Mouse (Mus musculus) neural tube, embryonic 14.5 days (tissue): ENCODE measurements around the gene Eng. TPM values are rescaled to one million over a fixed set of nuclear protein-coding genes. Genes with fewer than 3 reads are reported as not detected.
A peak's percentile ranks its signal among the peaks of the same experiment; 100 is the strongest.

Experiments used
- ATAC-seq: fragments of 200-750 bp; cut with Nextera tagmentation; 2 replicates; pipeline ENCODE4 v1.8.0; 2017; ENCODE audit warnings: low read depth, mild to moderate bottlenecking, moderate TSS enrichment, moderate library complexity
- H3K27ac ChIP-seq: fragments of 300-500 bp; sonication (generic); 2 replicates; pipeline ENCODE4 v1.5.1; 2014; ENCODE audit warnings: low read depth, mild to moderate bottlenecking, control low read depth, low read length, moderate library complexity, mixed read lengths
- H3K27me3 ChIP-seq: fragments of 300-500 bp; sonication (generic); 2 replicates; pipeline ENCODE4 v1.6.1; 2014; ENCODE audit warnings: low read length; ENCODE audit not compliant: control insufficient read depth, insufficient read depth
- H3K36me3 ChIP-seq: fragments of 300-500 bp; sonication (generic); 2 replicates; pipeline ENCODE4 v1.6.1; 2014; ENCODE audit warnings: low read length, mixed read lengths; ENCODE audit not compliant: control insufficient read depth, insufficient read depth
- H3K4me1 ChIP-seq: fragments of 300-500 bp; sonication (generic); 2 replicates; pipeline ENCODE4 v1.6.1; 2014; ENCODE audit warnings: low read length; ENCODE audit not compliant: control insufficient read depth, insufficient read depth
- H3K4me2 ChIP-seq: fragments of 300-500 bp; sonication (generic); 2 replicates; pipeline ENCODE4 v1.6.1; 2014; ENCODE audit warnings: mild to moderate bottlenecking, low read depth, low read length, control low read depth
- H3K4me3 ChIP-seq: fragments of 300-500 bp; sonication (generic); 2 replicates; pipeline ENCODE4 v1.5.1; 2014; ENCODE audit warnings: low read depth, low read length, control low read depth, mixed read lengths
- H3K9ac ChIP-seq: fragments of 300-500 bp; sonication (generic); replicated peaks from 2 replicates; pipeline ENCODE4 v1.6.1; 2014; ENCODE audit warnings: low read depth, mild to moderate bottlenecking, control low read depth, low read length, mixed read lengths
- H3K9me3 ChIP-seq: fragments of 300-500 bp; sonication (generic); 2 replicates; pipeline ENCODE4 v1.6.1; 2016; ENCODE audit warnings: low read length; ENCODE audit not compliant: control insufficient read depth
- WGBS: fragments of 180-500 bp; shearing (Covaris S2); extraction: QIAGEN DNeasy Blood & Tissue Kit; methylation state at CpG from one replicate; pipeline ENCODE4 v1.1.7; 2014; 5-methylcytosine and 5-hydroxymethylcytosine counted together
- polyA plus RNA-seq: library from polyadenylated mRNA; unstranded; fragments of >200 nt; fragmentation: Nextera tagmentation; extraction: Ambion mirVana; gene quantifications from 2 replicates; pipeline ENCODE4 v1.2.1, GENCODE M21; 2014

The Eng gene
- polyA plus RNA-seq, 1 experiment from 2014 or later = 13.0 TPM

DNA sequence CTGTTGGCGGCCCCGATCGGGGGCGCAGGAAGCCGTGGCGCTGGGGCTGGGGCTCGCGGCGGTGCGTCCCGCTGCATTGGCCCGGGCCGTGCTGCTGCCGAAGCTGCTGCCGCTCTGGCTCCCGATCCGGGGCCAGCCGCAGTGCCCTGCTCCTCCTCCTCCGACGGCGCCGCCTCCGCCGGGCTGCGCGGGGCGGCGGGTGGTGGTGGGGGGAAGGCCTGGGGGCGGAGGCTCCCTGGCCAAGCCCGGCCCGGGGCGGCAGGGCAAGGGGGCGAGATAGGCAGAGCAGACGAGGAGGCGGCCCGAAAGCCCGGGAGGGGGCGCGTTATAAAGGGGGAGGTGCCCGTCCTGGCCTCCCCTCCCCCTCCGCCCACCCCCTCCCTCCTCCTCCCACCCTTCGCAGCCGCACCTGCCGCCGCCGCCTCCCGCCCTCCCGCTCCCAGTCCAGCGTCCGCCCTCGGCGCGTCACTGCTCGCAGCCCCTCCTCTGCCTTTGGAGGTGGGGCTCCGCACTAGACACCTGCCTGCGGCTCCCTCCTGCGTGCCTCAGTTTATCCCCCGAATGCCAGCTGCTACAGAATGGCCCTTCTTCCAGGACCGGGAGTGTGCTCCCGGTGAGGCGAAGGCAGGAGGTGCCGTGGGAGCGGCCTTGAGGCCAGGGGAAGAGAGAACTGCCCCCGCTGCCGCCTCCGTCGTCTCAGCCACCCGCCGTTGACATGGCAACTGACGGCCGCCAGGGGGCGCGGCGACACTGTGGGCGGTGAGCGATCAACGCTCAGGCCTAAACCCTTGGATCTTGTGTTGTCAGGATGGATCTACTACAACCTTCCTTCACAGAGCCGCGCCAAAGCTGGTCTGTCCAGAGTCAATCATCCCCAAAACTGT is 66.8 kb downstream of the Eng start, which contains the start of gene Cdk9:
Cdk9 (minus strand) TSS at position 143 of the 884 bp plus-strand sequence.
- Histone ChIP-seq H3K36me3 (peaks cover 12% of the 10 kb centered on the region), H3K9ac (peak within 1 kb of the TSS; percentile 97), H3K4me2 (peak within 1 kb of the TSS; percentile 90), H3K27me3 (no peaks in the 10 kb centered on the region), H3K9me3 (no peaks in the 10 kb centered on the region), H3K4me1 (peaks cover 18% of the 10 kb centered on the region), H3K4me3 (peak within 1 kb of the TSS; percentile 84), H3K27ac (peak within 1 kb of the TSS; percentile 100)
- ATAC-seq = peak; percentile 87
- WGBS = under 1% methylated on average over 47 of the region's 79 CpGs

DNA sequence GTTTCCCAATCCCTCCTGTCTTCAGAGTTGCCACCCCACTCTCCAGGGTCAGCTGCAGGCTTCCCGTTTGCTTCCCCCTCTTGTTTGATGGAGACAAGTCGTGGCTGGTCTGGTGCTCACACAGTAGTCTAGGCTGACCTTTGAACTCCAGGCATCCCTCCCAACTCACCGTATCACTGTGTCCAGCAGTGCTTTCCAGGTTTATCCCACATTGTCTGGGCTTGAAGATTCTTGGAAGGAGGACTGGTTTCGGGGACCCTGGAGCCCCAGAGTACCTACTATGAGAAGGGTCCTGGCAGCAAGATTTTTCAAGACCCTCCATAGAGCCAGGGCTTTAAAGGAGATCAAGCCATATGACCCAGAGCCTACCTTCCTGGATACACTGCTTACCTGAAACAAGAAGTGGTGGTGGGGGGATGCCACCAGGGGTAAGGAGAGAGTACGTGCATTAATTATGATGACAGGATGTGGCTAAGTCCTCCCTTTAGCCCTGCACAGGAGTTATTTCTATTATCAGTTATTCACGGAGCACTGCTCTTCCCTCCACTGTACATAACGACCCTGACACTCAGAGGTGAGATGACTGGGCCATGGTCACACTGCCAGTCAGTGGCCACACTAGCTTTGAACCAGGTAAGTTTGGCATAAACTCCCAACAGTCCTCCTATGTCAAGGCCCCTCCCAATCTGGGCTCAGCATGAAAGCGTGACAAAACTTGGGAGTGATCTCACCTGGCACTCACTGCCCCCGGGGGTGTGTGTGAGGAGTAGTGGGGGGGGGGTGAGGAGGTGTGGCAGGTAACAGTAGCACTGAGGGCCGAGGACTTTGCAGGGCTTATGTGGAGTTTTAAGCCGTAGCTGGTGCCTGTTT is 68.0 kb downstream of the Eng start:
- WGBS = 64% methylated on average over 11 of the region's 11 CpGs
- H3K9me3 ChIP-seq = no peaks in the 10 kb centered on the region
- H3K4me2 ChIP-seq = peak overlapping the region; percentile 32; the same call in 1 of the 2 replicates
- H3K4me1 ChIP-seq = peaks cover 18% of the 10 kb centered on the region
- ATAC-seq = no peak
- H3K9ac ChIP-seq = 0 out of 2 replicates have a peak overlapping the region, but pooled peaks have one; percentile 29
- no peaks in the 10 kb centered on the region for H3K27me3 ChIP-seq
- H3K36me3 ChIP-seq = peaks cover 10% of the 10 kb centered on the region
- H3K27ac ChIP-seq = peak overlapping the region; percentile 100
- H3K4me3 ChIP-seq = no peak overlapping the region

DNA sequence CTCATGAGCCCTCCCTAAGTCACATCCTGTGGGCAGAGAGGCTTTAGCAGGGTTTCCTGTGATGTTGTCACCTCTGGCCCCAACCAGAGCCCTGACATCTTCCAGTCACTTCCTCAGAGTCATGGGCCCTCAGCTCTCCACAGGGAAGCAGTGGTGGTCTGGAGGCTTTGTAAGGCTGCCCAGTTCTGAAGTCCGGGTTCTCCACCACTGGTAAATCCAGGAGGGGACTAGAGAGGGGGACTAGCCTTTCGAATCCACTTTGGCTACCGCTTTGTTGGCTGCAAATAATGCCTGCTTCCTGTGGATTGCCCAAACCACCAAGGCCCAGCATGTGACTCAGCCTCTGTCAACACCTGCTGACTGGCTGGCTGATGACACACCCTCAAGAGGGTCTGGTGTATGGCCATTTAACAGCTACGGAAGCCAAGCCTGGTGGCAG is 68.6 kb downstream of the Eng start:
- Histone ChIP-seq H3K4me2 (no peak overlapping the region), H3K36me3 (peaks cover 4% of the 10 kb centered on the region; the same call in 1 of the 2 replicates), H3K4me3 (no peak overlapping the region), H3K27me3 (no peaks in the 10 kb centered on the region), H3K4me1 (peaks cover 16% of the 10 kb centered on the region), H3K9me3 (no peaks in the 10 kb centered on the region), H3K27ac (no peak overlapping the region), H3K9ac (no peak overlapping the region)
- no peak for ATAC-seq
- WGBS = 64% methylated on average over 4 of the region's 4 CpGs

DNA sequence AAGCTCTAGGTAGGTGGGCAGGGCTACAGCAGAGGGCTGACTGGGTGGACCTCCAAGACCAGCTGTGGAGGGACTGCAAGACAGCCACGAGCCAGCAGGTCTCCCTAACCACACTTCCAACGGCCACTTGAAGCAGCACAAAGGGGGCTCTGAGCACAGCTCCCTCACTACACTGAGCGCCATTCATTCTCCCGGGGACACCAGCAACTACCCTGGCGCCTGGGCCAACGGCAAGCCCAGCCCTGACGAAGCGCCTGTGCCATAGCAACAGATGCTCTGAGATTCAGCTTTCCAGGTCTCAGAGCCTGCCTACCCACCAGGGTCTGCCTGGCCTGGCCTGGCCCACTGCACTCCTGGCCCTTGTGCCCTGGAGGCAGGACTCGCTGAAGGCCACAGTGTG is 72.4 kb downstream of the Eng start:
- H3K9me3 ChIP-seq = no peaks in the 10 kb centered on the region

GRCm38 (mm10) chr2:32720053-32720452 is 73.7 kb downstream of the Eng start:
- Histone ChIP-seq H3K4me3 (no peak overlapping the region), H3K4me1 (no peaks in the 10 kb centered on the region), H3K4me2 (no peak overlapping the region), H3K27me3 (no peaks in the 10 kb centered on the region), H3K36me3 (no peaks in the 10 kb centered on the region), H3K9ac (no peak overlapping the region), H3K27ac (no peak overlapping the region), H3K9me3 (no peaks in the 10 kb centered on the region)
- ATAC-seq = no peak
- 89% methylated on average over 3 of the region's 3 CpGs for WGBS

More for the DNA sequence above, 72.4 kb downstream of the Eng start:
- Histone ChIP-seq H3K4me2 (no peak overlapping the region), H3K4me1 (peaks cover 6% of the 10 kb centered on the region), H3K9ac (no peak overlapping the region), H3K4me3 (no peak overlapping the region), H3K27ac (no peak overlapping the region), H3K36me3 (no peaks in the 10 kb centered on the region), H3K27me3 (no peaks in the 10 kb centered on the region)
- 44% methylated on average over 9 of the region's 9 CpGs for WGBS
- ATAC-seq = peak; percentile 41; the same call in 1 of the 2 replicates

DNA sequence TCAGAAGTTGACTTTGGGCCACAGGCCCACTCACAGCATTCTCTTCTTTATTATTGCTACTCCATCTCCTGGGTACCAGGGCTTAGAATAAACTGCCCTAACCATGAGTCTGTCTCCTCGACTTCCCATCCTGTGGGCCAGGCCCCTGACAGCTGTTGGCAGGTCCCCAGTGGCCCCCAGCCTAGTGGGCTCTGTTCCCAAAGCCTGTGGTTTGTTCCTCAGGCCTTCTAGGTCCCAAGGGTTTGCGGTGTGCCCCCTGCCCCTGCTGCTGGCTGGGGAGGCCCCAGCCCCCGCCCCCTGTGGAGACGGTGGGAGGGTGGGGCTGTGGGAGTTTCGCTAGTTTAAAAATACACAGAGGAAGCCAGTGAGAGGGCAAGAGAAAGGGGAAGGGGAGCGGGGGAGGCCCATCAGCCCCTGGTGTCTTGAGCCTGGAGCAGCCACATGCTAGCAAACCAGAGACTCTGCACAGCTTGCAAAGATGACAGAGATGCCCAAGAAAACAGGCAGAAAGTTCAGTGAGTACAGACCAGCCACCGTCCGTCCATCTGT is 74.4 kb downstream of the Eng start, which contains the start of gene Sh2d3c:
Sh2d3c (plus strand) TSS at position 375 of the 549 bp plus-strand sequence.
- Histone ChIP-seq H3K27ac (no peak within 1 kb of the TSS), H3K4me1 (no peaks in the 10 kb centered on the region), H3K36me3 (no peaks in the 10 kb centered on the region), H3K4me2 (no peak within 1 kb of the TSS; the same call in 1 of the 2 replicates), H3K4me3 (no peak within 1 kb of the TSS), H3K9ac (no peak within 1 kb of the TSS), H3K27me3 (no peaks in the 10 kb centered on the region), H3K9me3 (no peaks in the 10 kb centered on the region)
- WGBS = 49% methylated on average over 8 of the region's 8 CpGs
- no peak for ATAC-seq

DNA sequence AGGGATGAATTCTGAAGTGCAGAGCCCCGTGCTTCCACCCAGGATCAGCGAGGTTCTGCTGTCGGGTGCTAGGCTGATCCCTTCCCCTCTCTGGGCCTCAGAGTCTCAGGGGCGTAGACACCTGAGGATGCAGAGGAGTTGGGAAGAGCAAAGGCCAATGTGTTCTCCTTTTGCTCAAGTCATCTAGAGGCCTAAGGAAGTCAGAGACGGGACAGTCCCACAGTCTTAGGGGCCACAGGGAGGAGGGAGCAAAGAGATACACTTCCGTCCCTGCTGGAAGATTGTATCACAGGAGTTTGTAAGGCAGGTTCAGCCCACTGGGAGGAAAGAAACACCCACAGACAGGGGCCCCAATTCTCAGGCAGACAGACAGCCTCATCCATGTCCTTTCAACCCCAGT is 75.7 kb downstream of the Eng start:
- Histone ChIP-seq H3K27ac (no peak overlapping the region), H3K36me3 (no peaks in the 10 kb centered on the region), H3K4me1 (peaks cover 1% of the 10 kb centered on the region; the same call in 1 of the 2 replicates), H3K4me2 (no peak overlapping the region), H3K4me3 (no peak overlapping the region), H3K9me3 (no peaks in the 10 kb centered on the region), H3K9ac (no peak overlapping the region), H3K27me3 (no peaks in the 10 kb centered on the region)
- ATAC-seq = no peak
- WGBS = 58% methylated on average over 6 of the region's 6 CpGs

GRCm38 (mm10) chr2:32722581-32722980 is 76.2 kb downstream of the Eng start:
- Histone ChIP-seq H3K9ac (no peak overlapping the region), H3K27ac (no peak overlapping the region), H3K4me1 (peaks cover 4% of the 10 kb centered on the region; the same call in 1 of the 2 replicates), H3K36me3 (no peaks in the 10 kb centered on the region), H3K9me3 (no peaks in the 10 kb centered on the region), H3K4me2 (no peak overlapping the region), H3K27me3 (no peaks in the 10 kb centered on the region), H3K4me3 (no peak overlapping the region)
- 82% methylated on average over 3 of the region's 3 CpGs for WGBS
- no peak for ATAC-seq
